Mouse (Mus musculus) forebrain, postnatal 0 days (tissue): ENCODE results near the gene Olfr1443. TPM values are rescaled to one million over a fixed set of nuclear protein-coding genes. Genes with fewer than 3 reads are reported as not detected.

Experiments used
- ATAC-seq: fragments of 200-750 bp; cut with Nextera tagmentation; 2 replicates; pipeline ENCODE4 v1.8.0; 2017; ENCODE audit warnings: mild to moderate bottlenecking, moderate library complexity
- DNase-seq: peaks from one replicate; pipeline ENCODE4 v3.0.0-alpha.2; 2015
- H3K27ac ChIP-seq: fragments of 300-500 bp; sonication (generic); 2 replicates; pipeline ENCODE4 v1.5.1; 2014; ENCODE audit warnings: low read depth, mild to moderate bottlenecking, antibody characterized with exemption, low read length, moderate library complexity, mixed read lengths
- H3K27me3 ChIP-seq: fragments of 300-500 bp; sonication (generic); 2 replicates; pipeline ENCODE4 v1.6.1; 2014; ENCODE audit warnings: mild to moderate bottlenecking, low read length, mixed read lengths; ENCODE audit not compliant: insufficient read depth
- H3K36me3 ChIP-seq: fragments of 300-500 bp; sonication (generic); 2 replicates; pipeline ENCODE4 v1.6.1; 2014; ENCODE audit warnings: mild to moderate bottlenecking, moderate library complexity; ENCODE audit not compliant: insufficient read depth
- H3K4me1 ChIP-seq: fragments of 300-500 bp; sonication (generic); 2 replicates; pipeline ENCODE4 v1.6.1; 2014; ENCODE audit warnings: antibody characterized with exemption; ENCODE audit not compliant: insufficient read depth
- H3K4me2 ChIP-seq: fragments of 300-500 bp; sonication (generic); 2 replicates; pipeline ENCODE4 v1.6.1; 2014; ENCODE audit warnings: low read depth, mild to moderate bottlenecking, moderate library complexity
- H3K4me3 ChIP-seq: fragments of 300-500 bp; sonication (generic); 2 replicates; pipeline ENCODE4 v1.5.1; 2014; ENCODE audit warnings: low read depth, low read length, mixed read lengths
- H3K9ac ChIP-seq: fragments of 300-500 bp; sonication (generic); 2 replicates; pipeline ENCODE4 v1.6.1; 2014; ENCODE audit warnings: mild to moderate bottlenecking
- H3K9me3 ChIP-seq: fragments of 300-500 bp; sonication (generic); 2 replicates; pipeline ENCODE4 v1.6.1; 2016; ENCODE audit warnings: low read length
- CTCF ChIP-seq: sonication (generic); IDR thresholded peaks from 2 replicates; pipeline ENCODE4 v1.5.1; 2016; ENCODE audit warnings: antibody characterized with exemption, control low read depth, low read depth
- WGBS: fragments of 180-500 bp; shearing (Covaris S2); extraction: QIAGEN DNeasy Blood & Tissue Kit; methylation state at CpG from one replicate; pipeline ENCODE4 v1.1.7; 2014; 5-methylcytosine and 5-hydroxymethylcytosine counted together
- polyA plus RNA-seq: library from polyadenylated mRNA; unstranded; fragments of >200 nt; fragmentation: Nextera tagmentation; extraction: Ambion mirVana; gene quantifications from 2 replicates; pipeline ENCODE4 v1.2.1, GENCODE M21; 2015
- total RNA-seq: library from RNA; depleted of rRNA; stranded (reverse); fragments of >200 nt; gene quantifications from 2 replicates; pipeline ENCODE4 v1.2.3, GENCODE M21; 2014; rRNA removed

Olfr1443 gene
- total RNA-seq: not detected in 2 replicates
- polyA plus RNA-seq: not detected in 2 replicates

DNA sequence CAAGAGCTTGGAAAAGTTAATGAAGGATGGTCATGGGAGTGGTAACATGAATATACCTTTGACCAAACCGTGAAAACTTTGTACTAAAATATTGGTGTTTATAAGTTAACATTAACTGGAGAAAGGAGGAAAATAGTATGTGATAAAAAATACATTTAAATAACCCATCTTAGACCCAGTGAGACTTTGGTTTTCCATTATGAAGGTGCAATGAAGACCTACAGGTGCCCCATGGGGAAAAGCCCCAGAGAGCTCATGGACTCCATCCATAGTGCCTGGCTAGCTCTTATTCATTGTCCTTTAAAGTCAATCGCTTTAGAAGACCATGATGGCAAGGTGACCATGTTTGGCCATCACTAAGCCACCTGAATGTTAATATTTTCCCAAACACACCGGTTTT, at the start of gene Olfr1443:
Gene Olfr1443 (plus strand): TSS at position 301 of the 400 bp plus-strand sequence.
- 70% methylated on average over 3 of the region's 3 CpGs for WGBS
- H3K9me3 ChIP-seq: no peaks in the 10 kb centered on the region
- no peak for TF ChIP-seq CTCF

GRCm38 (mm10) chr19:12633176-12633575, 44.7 kb upstream of the Olfr1443 start, which contains the start of gene Glyat:
Gene Glyat (plus strand): TSS chr19:12633308.
- no peak within 1 kb of the TSS for H3K4me3 ChIP-seq
- 82% methylated on average over 4 of the region's 4 CpGs for WGBS
- H3K27ac ChIP-seq: no peak within 1 kb of the TSS
- no peaks in the 10 kb centered on the region for H3K4me1 ChIP-seq
- DNase-seq: no peak
- H3K9me3 ChIP-seq: no peaks in the 10 kb centered on the region
- H3K9ac ChIP-seq: no peak within 1 kb of the TSS
- H3K27me3 ChIP-seq: no peaks in the 10 kb centered on the region
- TF ChIP-seq CTCF: no peak
- ATAC-seq: no peak
- no peak within 1 kb of the TSS for H3K4me2 ChIP-seq
- H3K36me3 ChIP-seq: no peaks in the 10 kb centered on the region

More for the DNA sequence above, at the start of gene Olfr1443:
- Histone ChIP-seq H3K9ac (no peak within 1 kb of the TSS), H3K4me2 (no peak within 1 kb of the TSS), H3K27ac (no peak within 1 kb of the TSS), H3K4me1 (no peaks in the 10 kb centered on the region), H3K27me3 (no peaks in the 10 kb centered on the region), H3K36me3 (no peaks in the 10 kb centered on the region), H3K4me3 (no peak within 1 kb of the TSS)
- ATAC-seq: no peak
- DNase-seq: no peak

GRCm38 (mm10) chr19:12634259-12634658, 43.7 kb upstream of the Olfr1443 start:
- Histone ChIP-seq H3K9ac (no peak overlapping the region), H3K4me3 (no peak overlapping the region), H3K4me2 (no peak overlapping the region), H3K9me3 (no peaks in the 10 kb centered on the region), H3K4me1 (no peaks in the 10 kb centered on the region), H3K36me3 (no peaks in the 10 kb centered on the region), H3K27me3 (no peaks in the 10 kb centered on the region), H3K27ac (no peak overlapping the region)
- TF ChIP-seq CTCF: no peak
- 92% methylated on average over 3 of the region's 3 CpGs for WGBS
- ATAC-seq: no peak
- no peak for DNase-seq

GRCm38 (mm10) chr19:12634963-12635362, 42.9 kb upstream of the Olfr1443 start:
- DNase-seq: no peak
- H3K4me2 ChIP-seq: no peak overlapping the region
- no peak for TF ChIP-seq CTCF
- no peak for ATAC-seq
- H3K9ac ChIP-seq: no peak overlapping the region
- H3K27ac ChIP-seq: no peak overlapping the region
- H3K9me3 ChIP-seq: no peaks in the 10 kb centered on the region
- no peak overlapping the region for H3K4me3 ChIP-seq
- H3K4me1 ChIP-seq: no peaks in the 10 kb centered on the region
- WGBS: 94% methylated on average over 4 of the region's 4 CpGs
- H3K27me3 ChIP-seq: no peaks in the 10 kb centered on the region
- no peaks in the 10 kb centered on the region for H3K36me3 ChIP-seq

DNA sequence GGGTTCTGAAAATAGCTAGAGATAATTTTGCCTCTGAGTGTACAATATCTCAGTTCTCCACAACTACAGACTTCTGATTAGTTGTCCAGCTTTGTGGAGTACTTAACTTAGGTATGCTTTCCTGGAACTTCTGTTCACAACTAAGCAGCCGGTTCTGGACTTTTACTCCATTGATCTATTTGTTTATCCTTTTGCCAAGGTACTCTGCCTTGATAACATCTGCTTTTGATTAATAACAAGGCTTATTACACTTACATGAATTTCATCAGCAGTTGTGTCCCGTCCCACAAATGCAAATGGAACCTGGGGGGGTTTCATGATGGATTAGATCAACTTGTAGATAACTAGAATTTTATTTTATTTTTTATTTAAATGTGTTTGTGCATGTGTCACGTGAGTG, 41.0 kb upstream of the Olfr1443 start:
- Histone ChIP-seq H3K27me3 (no peaks in the 10 kb centered on the region), H3K36me3 (no peaks in the 10 kb centered on the region), H3K9ac (no peak overlapping the region), H3K4me3 (no peak overlapping the region), H3K4me1 (no peaks in the 10 kb centered on the region), H3K27ac (no peak overlapping the region), H3K4me2 (no peak overlapping the region), H3K9me3 (no peaks in the 10 kb centered on the region)
- DNase-seq: no peak
- 71% methylated on average over 3 of the region's 3 CpGs for WGBS
- no peak for TF ChIP-seq CTCF
- ATAC-seq: no peak

DNA sequence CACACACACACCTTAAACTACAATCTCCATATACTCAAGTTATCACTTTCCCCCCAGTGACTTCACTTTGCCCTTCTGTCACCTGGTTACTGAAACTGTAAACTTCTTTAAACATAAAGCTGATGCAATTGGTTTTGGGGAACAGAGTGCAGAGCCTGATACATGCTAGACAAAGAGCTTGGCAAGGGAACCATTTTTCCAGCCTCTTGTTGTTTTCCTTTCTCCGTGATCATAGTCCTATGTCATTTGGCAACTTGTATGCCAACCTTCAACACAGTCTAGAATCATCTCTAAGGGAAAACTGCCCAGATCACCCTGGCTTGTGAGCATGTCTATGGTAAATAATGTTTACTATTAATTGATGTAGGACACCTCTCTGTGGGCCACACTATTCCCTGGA, 39.9 kb upstream of the Olfr1443 start:
- Histone ChIP-seq H3K9ac (no peak overlapping the region), H3K36me3 (no peaks in the 10 kb centered on the region), H3K4me3 (no peak overlapping the region), H3K27ac (no peak overlapping the region), H3K4me1 (no peaks in the 10 kb centered on the region), H3K4me2 (no peak overlapping the region), H3K27me3 (no peaks in the 10 kb centered on the region), H3K9me3 (no peaks in the 10 kb centered on the region)
- WGBS: 68% methylated on average over 1 of the region's 1 CpGs
- no peak for ATAC-seq
- no peak for TF ChIP-seq CTCF
- DNase-seq: no peak

DNA sequence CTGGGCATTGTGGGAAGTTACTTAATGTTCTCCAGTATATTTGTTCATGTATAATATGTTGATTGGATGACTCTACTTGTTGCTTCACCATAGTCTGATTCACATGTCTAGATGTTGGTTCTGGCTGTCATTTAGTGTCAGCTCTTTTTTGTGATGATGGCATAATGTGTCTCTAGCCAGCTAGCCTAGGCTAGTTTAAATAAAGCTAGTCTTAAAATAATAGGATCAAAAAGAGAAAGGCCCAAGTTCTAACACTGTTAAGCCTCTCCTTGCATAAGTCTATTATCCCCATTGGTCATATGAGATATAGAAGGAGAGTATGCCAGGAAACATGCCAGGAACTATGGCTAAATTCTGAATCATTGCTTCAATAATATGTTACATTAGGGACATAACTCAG, 28.4 kb upstream of the Olfr1443 start:
- TF ChIP-seq CTCF: no peak
- Histone ChIP-seq H3K27me3 (no peaks in the 10 kb centered on the region), H3K4me2 (no peak overlapping the region)

More for the DNA sequence above, 28.4 kb upstream of the Olfr1443 start:
- Histone ChIP-seq H3K36me3 (no peaks in the 10 kb centered on the region), H3K4me1 (no peaks in the 10 kb centered on the region), H3K9ac (no peak overlapping the region), H3K4me3 (no peak overlapping the region), H3K27ac (no peak overlapping the region), H3K9me3 (no peaks in the 10 kb centered on the region)
- DNase-seq (no peak), ATAC-seq (no peak)
